Mouse (Mus musculus) hindbrain, embryonic 13.5 days (tissue): ENCODE data around the gene Lrrn3. TPM values are rescaled to one million over a fixed set of nuclear protein-coding genes. Genes with fewer than 3 reads are reported as not detected.

Source experiments
- ATAC-seq: fragments of 200-750 bp; cut with Nextera tagmentation; 2 replicates; pipeline ENCODE4 v1.8.0; 2017; ENCODE audit warnings: moderate TSS enrichment; ENCODE audit not compliant: low FRiP score
- H3K27ac ChIP-seq: fragments of 300-500 bp; sonication (generic); 2 replicates; pipeline ENCODE4 v1.5.1; 2015; ENCODE audit warnings: inconsistent platforms, mild to moderate bottlenecking, moderate library complexity
- H3K27me3 ChIP-seq: fragments of 300-500 bp; sonication (generic); 2 replicates; pipeline ENCODE4 v1.6.1; 2015; ENCODE audit warnings: mild to moderate bottlenecking, inconsistent platforms
- H3K36me3 ChIP-seq: fragments of 300-500 bp; sonication (generic); 2 replicates; pipeline ENCODE4 v1.6.1; 2015; ENCODE audit warnings: mild to moderate bottlenecking, inconsistent platforms
- H3K4me1 ChIP-seq: fragments of 300-500 bp; sonication (generic); replicated peaks from 2 replicates; pipeline ENCODE4 v1.6.1; 2015; ENCODE audit warnings: inconsistent platforms
- H3K4me2 ChIP-seq: fragments of 300-500 bp; sonication (generic); 2 replicates; pipeline ENCODE4 v1.6.1; 2015; ENCODE audit warnings: inconsistent platforms, mild to moderate bottlenecking, moderate library complexity
- H3K4me3 ChIP-seq: fragments of 300-500 bp; sonication (generic); 2 replicates; pipeline ENCODE4 v1.5.1; 2015; ENCODE audit warnings: mild to moderate bottlenecking, inconsistent platforms
- H3K9ac ChIP-seq: fragments of 300-500 bp; sonication (generic); 2 replicates; pipeline ENCODE4 v1.6.1; 2015; ENCODE audit warnings: mild to moderate bottlenecking, inconsistent platforms
- H3K9me3 ChIP-seq: fragments of 300-500 bp; sonication (generic); 2 replicates; pipeline ENCODE4 v1.6.1; 2016; ENCODE audit warnings: inconsistent platforms
- WGBS: fragments of 180-500 bp; shearing (Covaris S2); methylation state at CpG from one replicate; pipeline ENCODE4 v1.1.7; 2015; 5-methylcytosine and 5-hydroxymethylcytosine counted together
- polyA plus RNA-seq: library from polyadenylated mRNA; unstranded; fragments of >200 nt; fragmentation: Nextera tagmentation; extraction: Ambion mirVana; gene quantifications from 2 replicates; pipeline ENCODE4 v1.2.1, GENCODE M21; 2015

The Lrrn3 gene
- polyA plus RNA-seq, 1 experiment from 2014 or later = 97.7 TPM

DNA sequence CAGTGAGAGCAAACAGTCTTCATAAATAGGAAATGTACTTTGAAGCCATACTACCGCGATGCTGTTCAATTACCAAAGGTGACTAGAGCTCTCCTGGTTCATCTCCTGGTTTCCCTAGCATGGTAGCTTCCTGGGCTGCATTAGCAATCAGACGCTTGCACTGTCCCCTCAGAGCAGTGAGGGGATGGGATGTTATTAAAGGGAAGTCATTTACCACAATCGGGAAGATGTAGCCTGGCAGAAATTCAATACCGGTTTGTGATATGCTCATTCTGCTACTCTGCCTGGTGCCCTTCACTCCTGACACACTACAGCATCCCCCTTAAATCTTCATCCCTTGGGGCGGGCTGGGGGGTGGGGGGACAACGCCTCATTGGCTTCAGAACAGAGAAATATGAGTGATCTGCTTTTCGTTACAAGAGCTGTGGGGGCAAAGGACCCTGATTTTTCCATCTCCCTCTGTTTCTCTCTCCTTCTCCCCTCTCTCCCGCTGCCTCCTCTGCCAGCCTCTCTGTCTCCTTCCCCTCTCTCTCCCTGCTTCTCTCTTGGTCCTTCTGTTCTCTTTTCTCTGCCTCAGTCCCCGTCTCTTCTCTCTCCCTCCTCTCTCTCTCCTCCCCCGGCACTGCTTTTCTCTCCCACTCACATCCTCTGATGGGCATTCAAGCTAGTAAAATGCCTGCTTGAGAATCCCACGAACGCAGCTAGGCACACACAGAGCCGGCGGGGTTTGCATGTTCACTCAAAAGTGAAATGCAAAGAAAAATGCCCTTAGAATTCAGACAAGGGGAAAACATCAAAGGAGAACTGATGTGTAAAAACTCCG, 1.3 kb downstream of the Lrrn3 start:
- Histone ChIP-seq H3K9me3 (no peaks in the 10 kb centered on the region), H3K36me3 (0 out of 2 replicates have a peak, but pooled peaks cover under 1% of the 10 kb centered on the region), H3K27ac (peak overlapping the region; percentile 94), H3K9ac (peak overlapping the region; percentile 84), H3K4me1 (peaks cover 30% of the 10 kb centered on the region), H3K4me3 (peak overlapping the region; percentile 63), H3K4me2 (peak overlapping the region; percentile 58), H3K27me3 (no peaks in the 10 kb centered on the region)
- peak; percentile 59 for ATAC-seq
- WGBS = 17% methylated on average over 16 of the region's 16 CpGs

DNA sequence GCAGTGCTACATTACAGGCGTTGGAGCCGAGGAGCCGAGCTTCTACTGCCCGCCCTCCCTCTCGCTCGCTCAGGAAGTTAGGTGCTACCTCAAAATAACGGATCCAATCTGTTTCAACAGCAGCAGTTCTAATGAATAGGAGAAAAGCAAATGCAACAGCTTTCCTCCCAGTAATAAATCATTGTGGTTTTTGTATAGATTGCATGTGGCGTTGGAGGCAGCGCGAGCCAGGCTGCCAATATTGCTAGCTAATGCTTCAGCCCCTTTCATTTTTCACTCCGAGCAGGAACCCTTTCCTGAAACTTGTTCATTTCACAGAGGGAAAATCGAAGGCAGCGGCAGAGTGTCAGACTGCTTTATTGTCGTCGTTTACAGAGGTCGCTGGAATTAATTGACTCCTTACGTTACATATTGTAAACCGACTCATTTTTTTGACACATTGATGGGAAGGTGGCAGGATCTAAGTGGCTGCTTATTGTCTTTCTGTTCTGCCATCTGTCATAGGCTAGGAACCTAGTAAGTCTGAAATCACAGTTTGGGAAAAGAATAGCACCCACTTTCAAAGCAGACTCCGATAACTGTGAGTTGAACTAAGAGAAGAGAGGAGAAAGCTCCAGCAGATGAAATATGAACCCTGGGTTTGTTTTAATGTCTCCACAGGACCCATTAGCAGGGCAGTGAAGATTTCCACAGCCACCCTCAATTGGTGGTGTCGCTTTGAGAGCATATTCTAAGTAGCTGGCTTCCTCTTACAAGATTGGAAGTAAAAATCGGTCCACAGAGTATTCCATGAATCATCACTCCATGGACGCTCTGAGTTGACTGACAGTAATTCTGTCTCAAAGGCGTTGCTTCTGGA, 2.4 kb downstream of the Lrrn3 start:
- Histone ChIP-seq H3K4me1 (peaks cover 30% of the 10 kb centered on the region), H3K4me3 (peak overlapping the region; percentile 63), H3K27me3 (no peaks in the 10 kb centered on the region), H3K9ac (peak overlapping the region; percentile 84), H3K27ac (peak overlapping the region; percentile 94), H3K9me3 (no peaks in the 10 kb centered on the region), H3K36me3 (peaks cover 3% of the 10 kb centered on the region; the same call in 1 of the 2 replicates), H3K4me2 (peak overlapping the region; percentile 58)
- no peak for ATAC-seq
- 21% methylated on average over 23 of the region's 23 CpGs for whole genome bisulfite sequencing

DNA sequence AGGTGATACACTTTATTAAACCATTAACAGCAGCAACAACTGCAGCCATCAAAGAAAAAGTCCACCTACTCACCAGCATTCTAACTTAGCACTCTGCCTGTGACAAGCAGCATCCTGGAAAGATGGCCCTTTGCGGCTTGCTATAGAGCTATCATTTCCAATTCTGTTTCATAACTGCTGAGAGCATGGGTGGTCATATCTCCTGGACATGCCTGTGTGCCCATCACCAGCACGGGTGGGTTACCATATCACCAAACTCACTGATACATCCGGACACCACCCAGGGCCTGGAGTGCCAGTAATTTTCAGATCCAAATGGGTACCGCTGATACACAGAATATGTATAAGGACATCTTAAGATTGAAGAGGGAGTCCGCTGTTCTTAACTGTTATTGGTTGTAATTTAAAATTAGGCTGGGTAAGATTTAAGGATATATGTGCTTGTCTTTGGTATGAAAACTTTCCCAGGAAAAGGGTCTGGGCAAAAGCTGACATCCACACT, 3.1 kb downstream of the Lrrn3 start:
- no peaks in the 10 kb centered on the region for H3K9me3 ChIP-seq

DNA sequence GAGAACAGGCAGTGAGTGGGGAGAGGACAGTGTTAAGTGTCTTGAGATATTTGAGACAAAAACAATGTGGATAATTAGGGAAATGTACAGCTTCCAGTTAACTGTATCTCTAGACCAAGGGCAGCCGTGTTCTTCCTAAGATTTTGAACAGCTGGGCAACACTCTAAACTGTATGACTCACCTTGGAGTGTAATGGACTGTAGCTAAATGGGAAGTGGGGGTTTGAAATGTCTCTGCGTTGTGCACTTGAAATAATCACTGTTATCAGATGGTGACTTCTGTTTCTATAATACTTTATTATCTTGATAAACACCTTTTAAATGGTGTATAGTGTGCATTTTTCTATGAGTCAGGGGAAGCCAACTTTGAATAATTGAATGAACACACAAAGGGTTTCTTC, 4.7 kb downstream of the Lrrn3 start:
- WGBS = 56% methylated on average over 2 of the region's 2 CpGs
- peak overlapping the region; percentile 58 for H3K4me2 ChIP-seq
- peaks cover 3% of the 10 kb centered on the region; the same call in 1 of the 2 replicates for H3K36me3 ChIP-seq

More for the DNA sequence above, 3.1 kb downstream of the Lrrn3 start:
- H3K36me3 ChIP-seq = peaks cover 3% of the 10 kb centered on the region; the same call in 1 of the 2 replicates
- peak overlapping the region; percentile 84 for H3K9ac ChIP-seq
- ATAC-seq = no peak
- H3K4me1 ChIP-seq = peaks cover 30% of the 10 kb centered on the region
- H3K27me3 ChIP-seq = no peaks in the 10 kb centered on the region
- H3K4me2 ChIP-seq = peak overlapping the region; percentile 58
- 77% methylated on average over 5 of the region's 5 CpGs for WGBS
- H3K27ac ChIP-seq = peak overlapping the region; percentile 94
- peak overlapping the region; percentile 63 for H3K4me3 ChIP-seq

DNA sequence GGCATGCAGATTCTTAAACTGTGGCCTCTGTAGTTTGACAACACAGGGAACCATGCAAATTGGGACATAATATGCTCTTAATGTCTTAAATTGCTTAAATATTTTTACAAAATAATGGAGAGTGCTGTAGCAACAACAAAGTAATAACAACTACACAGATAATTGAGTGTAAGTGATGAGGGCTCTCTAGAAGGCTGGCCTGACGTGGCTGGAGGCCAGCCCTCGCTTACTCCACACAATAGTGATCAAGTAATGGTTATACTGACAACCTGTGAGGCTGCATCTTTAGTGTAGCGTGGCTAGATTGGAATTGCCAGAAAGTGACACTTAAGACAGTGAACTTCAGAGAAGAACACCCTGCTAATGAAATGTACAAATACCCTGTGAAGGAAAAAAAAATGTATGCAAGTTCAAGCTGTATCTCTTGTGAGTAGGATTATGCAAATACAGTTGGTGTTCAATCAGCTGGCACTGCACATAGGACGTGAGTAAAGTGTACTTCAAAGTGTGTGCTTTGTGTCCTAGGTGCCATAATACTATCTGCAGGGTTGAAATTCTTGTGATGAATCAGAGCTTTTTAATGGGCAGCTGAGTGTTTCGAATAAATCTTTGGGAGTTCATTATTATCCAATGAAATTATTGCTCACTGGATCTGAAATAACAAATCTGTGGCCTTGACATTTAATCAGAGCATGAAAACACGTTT, 17.0 kb downstream of the Lrrn3 start:
- no peak overlapping the region for H3K4me2 ChIP-seq
- no peaks in the 10 kb centered on the region for H3K36me3 ChIP-seq
- no peak overlapping the region for H3K27ac ChIP-seq
- H3K27me3 ChIP-seq = no peaks in the 10 kb centered on the region
- H3K9ac ChIP-seq = no peak overlapping the region
- 58% methylated on average over 6 of the region's 6 CpGs for WGBS
- ATAC-seq = no peak
- H3K4me1 ChIP-seq = peaks cover 20% of the 10 kb centered on the region
- H3K4me3 ChIP-seq = no peak overlapping the region
- H3K9me3 ChIP-seq = no peaks in the 10 kb centered on the region

More for the DNA sequence above, 4.7 kb downstream of the Lrrn3 start:
- Histone ChIP-seq H3K9me3 (no peaks in the 10 kb centered on the region), H3K27ac (no peak overlapping the region), H3K4me1 (peaks cover 28% of the 10 kb centered on the region), H3K27me3 (no peaks in the 10 kb centered on the region), H3K9ac (no peak overlapping the region), H3K4me3 (no peak overlapping the region)
- ATAC-seq = no peak

DNA sequence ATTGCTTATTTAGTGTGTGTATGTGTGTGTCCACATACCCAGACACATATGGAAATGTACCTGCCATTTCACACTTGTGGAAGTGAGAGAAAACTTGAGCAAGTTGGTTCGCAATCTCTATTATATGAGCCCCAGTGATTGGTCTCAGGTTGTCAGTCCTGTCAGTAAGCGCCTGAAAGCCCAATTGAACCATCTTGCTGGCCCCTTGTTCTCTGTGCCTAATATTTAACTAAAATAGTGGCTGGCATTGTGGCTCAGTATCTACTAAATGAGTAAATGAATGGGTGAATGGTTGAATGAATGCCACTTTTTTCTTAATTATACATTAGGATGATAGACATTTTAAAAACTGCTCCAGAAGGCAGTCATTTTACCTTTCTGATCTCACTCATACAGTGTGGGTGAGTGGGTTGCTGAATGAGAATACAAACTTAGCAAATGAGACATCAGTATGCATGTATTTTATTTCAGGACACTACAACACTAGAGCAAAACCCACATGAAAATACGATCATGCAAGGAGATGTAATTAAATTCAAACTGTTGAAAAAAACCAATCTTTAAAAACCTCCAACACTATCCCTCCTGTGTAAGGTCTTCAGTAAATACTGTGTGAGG, 17.7 kb downstream of the Lrrn3 start:
- Histone ChIP-seq H3K27me3 (no peaks in the 10 kb centered on the region), H3K4me2 (no peak overlapping the region), H3K9me3 (no peaks in the 10 kb centered on the region), H3K4me1 (peaks cover 20% of the 10 kb centered on the region), H3K9ac (no peak overlapping the region), H3K36me3 (no peaks in the 10 kb centered on the region), H3K4me3 (no peak overlapping the region), H3K27ac (no peak overlapping the region)
- ATAC-seq = no peak
- 87% methylated on average over 3 of the region's 3 CpGs for WGBS

DNA sequence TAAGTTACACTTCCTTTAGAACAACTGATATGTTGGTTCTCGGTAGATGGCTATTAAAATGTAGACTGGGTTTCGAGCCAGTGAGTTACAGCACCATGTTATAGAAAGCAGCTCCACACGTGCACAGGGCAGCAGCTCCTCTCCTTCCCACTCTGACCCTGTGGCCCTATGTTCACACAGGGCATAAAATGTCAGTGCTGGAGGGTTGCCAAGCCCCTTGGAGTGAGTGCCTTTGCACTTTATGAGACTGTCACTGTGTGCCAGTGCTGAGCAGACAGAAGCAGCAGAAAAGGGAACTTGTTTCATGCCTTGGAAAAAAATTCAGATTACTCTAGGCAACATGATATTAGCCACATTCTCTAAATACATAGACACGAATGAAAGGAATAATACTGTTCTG, 47.8 kb downstream of the Lrrn3 start:
- Histone ChIP-seq H3K27ac (no peak overlapping the region), H3K27me3 (no peaks in the 10 kb centered on the region), H3K36me3 (no peaks in the 10 kb centered on the region), H3K4me1 (no peaks in the 10 kb centered on the region), H3K9me3 (no peaks in the 10 kb centered on the region), H3K9ac (no peak overlapping the region), H3K4me3 (no peak overlapping the region), H3K4me2 (no peak overlapping the region)
- 71% methylated on average over 4 of the region's 4 CpGs for WGBS
- peak; percentile 68; the same call in 1 of the 2 replicates for ATAC-seq

DNA sequence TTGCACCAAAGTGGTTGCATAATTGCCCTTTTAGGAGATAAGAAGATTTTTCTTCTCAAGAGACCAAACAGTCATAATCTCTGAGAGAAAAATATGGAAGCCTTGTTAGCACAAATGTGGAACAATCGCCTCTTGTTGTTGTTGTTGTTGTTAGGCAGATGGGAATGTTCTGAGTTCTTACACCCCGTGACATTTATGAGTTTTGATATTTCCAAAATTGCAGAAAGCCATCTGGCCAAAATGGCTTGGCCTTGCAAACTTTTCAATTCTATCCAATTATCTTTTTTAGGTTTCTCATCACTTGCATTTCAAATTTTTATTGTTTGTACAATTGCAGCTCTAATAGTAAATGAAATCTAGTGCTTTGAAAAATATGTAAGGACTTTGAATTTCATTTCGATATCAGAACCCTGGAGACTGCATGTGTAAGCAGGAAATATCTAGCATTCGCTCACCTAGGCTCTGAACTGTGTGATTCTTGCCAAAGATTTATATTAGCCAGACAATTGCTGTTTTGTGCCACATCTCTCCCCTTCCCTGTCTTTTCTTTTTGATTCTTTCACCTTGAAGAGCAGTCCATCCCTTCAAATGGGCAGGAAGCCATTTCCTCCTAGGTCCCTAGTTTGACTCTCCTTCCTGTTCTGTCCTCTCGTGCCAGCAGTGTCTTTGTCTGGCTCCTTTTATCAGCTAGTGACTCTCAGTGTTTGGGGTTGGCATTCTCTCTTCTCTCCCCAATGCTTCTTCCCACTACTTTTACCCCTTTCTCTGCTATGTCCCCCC, 49.8 kb downstream of the Lrrn3 start:
- H3K4me3 ChIP-seq = no peak overlapping the region
- no peaks in the 10 kb centered on the region for H3K4me1 ChIP-seq
- H3K27me3 ChIP-seq = no peaks in the 10 kb centered on the region
- no peaks in the 10 kb centered on the region for H3K36me3 ChIP-seq
- 76% methylated on average over 5 of the region's 5 CpGs for WGBS
- H3K4me2 ChIP-seq = no peak overlapping the region
- ATAC-seq = no peak
- H3K9me3 ChIP-seq = no peaks in the 10 kb centered on the region
- no peak overlapping the region for H3K27ac ChIP-seq
- H3K9ac ChIP-seq = no peak overlapping the region

DNA sequence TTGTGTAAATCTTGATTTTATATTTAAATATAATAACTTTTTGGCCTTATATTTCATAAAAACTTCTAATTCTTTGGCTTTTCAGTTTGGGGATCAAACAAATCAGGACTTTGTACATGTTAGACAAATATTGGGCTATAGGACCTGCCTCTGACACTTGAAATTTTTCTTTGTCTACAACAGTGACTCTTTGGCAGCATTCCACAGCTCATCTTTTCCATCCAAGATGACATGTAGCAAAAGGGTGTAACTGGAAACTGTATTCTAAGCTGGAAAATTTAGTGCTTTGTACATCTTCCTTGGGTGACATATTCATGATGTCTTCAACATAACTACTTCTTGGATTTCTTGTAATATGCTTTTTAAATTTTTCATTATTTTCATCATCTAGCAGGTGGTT, 57.4 kb downstream of the Lrrn3 start:
- H3K27me3 ChIP-seq = no peaks in the 10 kb centered on the region
- ATAC-seq = no peak
- no peak overlapping the region for H3K4me2 ChIP-seq
- no peaks in the 10 kb centered on the region for H3K36me3 ChIP-seq
- H3K4me1 ChIP-seq = peaks cover 7% of the 10 kb centered on the region
- no peaks in the 10 kb centered on the region for H3K9me3 ChIP-seq
- no peak overlapping the region for H3K27ac ChIP-seq
- no peak overlapping the region for H3K9ac ChIP-seq
- no peak overlapping the region for H3K4me3 ChIP-seq

DNA sequence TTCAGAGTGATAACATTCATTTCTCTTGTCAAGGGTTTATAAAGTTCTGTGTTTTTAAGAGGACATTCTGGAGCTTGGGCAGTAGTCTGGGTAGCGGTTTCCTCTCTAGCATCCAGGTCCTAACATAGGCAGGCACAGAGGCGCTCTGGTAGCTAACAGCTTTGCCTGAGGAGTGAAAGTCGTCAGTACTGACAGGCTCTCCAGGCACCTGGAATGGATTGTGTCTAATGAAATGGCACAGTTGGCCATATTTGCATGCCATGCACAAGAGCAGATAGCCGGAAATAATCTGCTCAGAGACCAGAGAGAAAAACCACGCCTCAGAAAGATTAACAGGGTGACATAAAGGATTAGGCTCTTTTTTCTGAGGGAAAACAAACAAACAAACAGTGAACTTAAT, 58.8 kb downstream of the Lrrn3 start:
- Histone ChIP-seq H3K9me3 (no peaks in the 10 kb centered on the region), H3K4me3 (no peak overlapping the region), H3K27ac (no peak overlapping the region), H3K4me1 (peaks cover 7% of the 10 kb centered on the region), H3K4me2 (no peak overlapping the region), H3K9ac (no peak overlapping the region), H3K27me3 (no peaks in the 10 kb centered on the region), H3K36me3 (no peaks in the 10 kb centered on the region)
- no peak for ATAC-seq
- 37% methylated on average over 5 of the region's 5 CpGs for WGBS

DNA sequence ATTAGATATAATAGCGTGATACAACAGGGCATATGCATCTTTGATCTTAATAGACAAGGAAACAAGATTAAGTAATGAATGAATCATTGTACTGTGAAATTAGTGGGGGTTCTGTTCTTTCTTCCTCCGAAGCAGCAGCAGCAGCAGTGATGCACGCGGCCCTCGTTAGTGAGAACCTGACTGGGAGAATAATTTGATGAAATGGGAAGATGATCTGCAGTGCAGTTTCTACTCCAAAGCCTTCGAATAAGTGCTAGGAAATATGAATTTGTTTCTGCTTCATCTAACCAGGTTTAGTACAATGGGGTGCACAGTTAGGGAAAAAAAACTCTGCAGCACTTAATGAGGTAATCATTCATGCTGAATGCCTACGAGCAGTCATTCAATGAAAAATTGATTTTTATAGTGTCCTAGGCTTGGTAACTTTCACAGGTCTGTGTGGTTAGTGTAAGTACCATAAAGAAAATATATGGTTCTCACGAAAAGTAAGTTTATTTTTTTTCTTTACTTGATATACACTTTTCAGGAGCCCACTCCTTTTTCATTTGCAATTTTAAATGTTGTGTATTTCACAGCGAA, 61.0 kb downstream of the Lrrn3 start:
- Histone ChIP-seq H3K27me3 (no peaks in the 10 kb centered on the region), H3K4me1 (peaks cover 7% of the 10 kb centered on the region), H3K9ac (no peak overlapping the region), H3K4me2 (no peak overlapping the region), H3K4me3 (no peak overlapping the region), H3K9me3 (no peaks in the 10 kb centered on the region), H3K27ac (peak overlapping the region; percentile 19; the same call in 1 of the 2 replicates), H3K36me3 (no peaks in the 10 kb centered on the region)
- WGBS = 45% methylated on average over 9 of the region's 9 CpGs
- peak; percentile 46; the same call in 1 of the 2 replicates for ATAC-seq
